Mouse (Mus musculus) spleen, adult 2 months (tissue): ENCODE results near the gene Tmem252. TPM values are rescaled to one million over a fixed set of nuclear protein-coding genes. Genes with fewer than 3 reads are reported as not detected.
A peak's percentile ranks its signal among the peaks of the same experiment; 100 is the strongest.

Source experiments
- DNase-seq, 2 experiments: peaks; one replicate each; pipeline versions ENCODE4 v3.0.0 to v3.0.0-alpha.2; 2012 to 2021; ENCODE audit warnings: low spot score in 2 of 2, low read depth in 1 of 2
- H3K27ac ChIP-seq: fragments of 200-500 bp; 2 replicates; pipeline ENCODE4 v1.5.1; 2012; ENCODE audit warnings: low read length, inconsistent platforms; ENCODE audit not compliant: insufficient read depth
- H3K27me3 ChIP-seq: fragments of 200-500 bp; 2 replicates; pipeline ENCODE4 v1.6.1; 2012; ENCODE audit warnings: mild to moderate bottlenecking, moderate library complexity, low read length, inconsistent platforms; ENCODE audit not compliant: control insufficient read depth, insufficient read depth
- H3K36me3 ChIP-seq: fragments of 200-500 bp; 2 replicates; pipeline ENCODE4 v1.6.1; 2012; ENCODE audit warnings: mild to moderate bottlenecking, low read length, inconsistent platforms; ENCODE audit not compliant: control insufficient read depth, insufficient read depth
- H3K4me1 ChIP-seq: fragments of 200-500 bp; 2 replicates; pipeline ENCODE4 v1.6.1; 2011; ENCODE audit warnings: inconsistent platforms; ENCODE audit not compliant: control insufficient read depth, insufficient read depth, insufficient read length
- H3K4me3 ChIP-seq: fragments of 200-500 bp; 2 replicates; pipeline ENCODE4 v1.5.1; 2011; ENCODE audit warnings: mild to moderate bottlenecking, inconsistent platforms; ENCODE audit not compliant: insufficient read depth, insufficient read length; ENCODE audit errors: extremely low read depth
- CTCF ChIP-seq: fragments of 200-500 bp; IDR thresholded peaks from 2 replicates; pipeline ENCODE4 v1.5.1; 2011; ENCODE audit warnings: mild to moderate bottlenecking, inconsistent platforms; ENCODE audit not compliant: insufficient read depth, insufficient read length, insufficient replicate concordance; ENCODE audit errors: extremely low read depth
- POLR2A ChIP-seq: fragments of 200-500 bp; IDR thresholded peaks from 2 replicates; pipeline ENCODE4 v1.6.1; 2011; ENCODE audit warnings: low read depth, low read length, inconsistent platforms
- WGBS: fragments of 180-500 bp; shearing (Covaris S2); methylation state at CpG from one replicate; pipeline ENCODE4 v1.1.7; 2018; 5-methylcytosine and 5-hydroxymethylcytosine counted together
- polyA plus RNA-seq: library from polyadenylated mRNA; depleted of rRNA; stranded (reverse); fragments of >200 nt; gene quantifications from 2 replicates; pipeline ENCODE4 v1.2.3, GENCODE M21; 2012

The Tmem252 gene
- polyA plus RNA-seq, 1 experiment: 0.05 TPM

DNA sequence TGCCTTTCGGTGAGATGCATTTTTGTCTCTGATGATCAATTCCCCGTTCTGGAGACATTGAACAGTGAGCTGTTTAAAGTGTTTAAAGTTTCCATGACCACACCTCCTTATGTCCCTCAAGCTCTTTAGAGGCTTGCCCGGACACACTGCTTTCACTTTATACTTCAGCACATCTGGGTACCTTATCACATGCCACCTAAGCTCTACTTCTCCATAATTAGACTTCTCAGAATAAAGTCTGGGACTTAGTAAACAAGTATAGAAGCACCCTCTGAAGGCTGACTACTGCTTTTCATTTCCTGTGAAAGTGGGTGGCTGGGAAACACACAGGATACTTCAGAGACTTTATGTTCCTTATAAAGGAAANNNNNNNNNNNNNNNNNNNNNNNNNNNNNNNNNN, 16.8 kb upstream of the Tmem252 start:
- TF ChIP-seq CTCF (no peak), POLR2A (no peak)
- Histone ChIP-seq H3K4me1 (peaks cover 3% of the 10 kb centered on the region; the same call in 1 of the 2 replicates), H3K4me3 (no peak overlapping the region), H3K27me3 (no peaks in the 10 kb centered on the region), H3K36me3 (no peaks in the 10 kb centered on the region), H3K27ac (peak overlapping the region; percentile 82)
- DNase-seq: peak; percentile 12 to 27
- WGBS: 28% methylated on average over 3 of the region's 3 CpGs

DNA sequence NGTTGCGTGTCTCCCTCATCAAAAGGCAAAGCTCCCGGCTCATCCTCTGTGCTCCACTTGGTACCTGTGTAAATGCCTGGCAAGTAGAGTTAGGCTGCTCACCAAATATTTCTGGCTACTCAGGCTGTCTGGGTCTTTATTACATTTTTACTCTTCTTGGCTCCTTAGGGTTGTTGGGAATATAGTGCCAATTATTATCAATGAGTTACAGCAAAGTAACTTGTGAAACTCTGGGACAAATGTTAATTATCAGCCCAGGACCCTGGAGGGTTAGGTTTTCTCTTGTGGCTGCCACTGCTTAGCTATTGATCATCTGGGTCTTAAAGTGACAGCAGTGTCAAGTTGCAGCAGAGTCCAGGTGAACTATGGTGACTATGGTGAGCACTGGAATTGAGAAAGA, 11.5 kb upstream of the Tmem252 start:
- no peak for DNase-seq
- Histone ChIP-seq H3K4me1 (peaks cover 2% of the 10 kb centered on the region; the same call in 1 of the 2 replicates), H3K27me3 (no peaks in the 10 kb centered on the region; the same call in 1 of the 2 replicates), H3K27ac (no peak overlapping the region), H3K36me3 (no peaks in the 10 kb centered on the region), H3K4me3 (no peak overlapping the region)
- WGBS: 95% methylated on average over 2 of the region's 2 CpGs
- TF ChIP-seq CTCF (no peak), POLR2A (no peak)

DNA sequence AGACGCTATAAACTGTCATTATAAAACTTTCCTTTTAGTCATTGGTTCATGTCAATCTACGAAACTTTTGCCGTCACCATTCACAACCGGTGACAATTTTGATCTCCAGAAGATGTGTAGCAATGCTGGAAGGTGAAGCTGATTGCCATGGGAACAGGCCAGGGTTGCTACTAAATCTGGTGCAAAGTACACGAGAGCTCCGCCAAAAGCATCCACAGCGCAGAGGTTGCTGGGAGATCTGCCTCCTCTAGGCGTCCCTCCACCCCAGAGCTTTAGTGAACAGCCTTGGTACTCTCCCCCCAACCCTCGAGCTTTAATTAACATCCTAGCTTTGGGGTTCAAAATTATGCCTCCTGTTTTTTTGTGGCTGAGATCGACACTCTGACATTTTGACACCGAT, 8.0 kb upstream of the Tmem252 start:
- Histone ChIP-seq H3K4me3 (no peak overlapping the region), H3K36me3 (no peaks in the 10 kb centered on the region), H3K27ac (no peak overlapping the region), H3K4me1 (no peaks in the 10 kb centered on the region), H3K27me3 (no peaks in the 10 kb centered on the region; the same call in 1 of the 2 replicates)
- no peak for DNase-seq
- 82% methylated on average over 11 of the region's 11 CpGs for WGBS
- TF ChIP-seq CTCF (no peak), POLR2A (no peak)

DNA sequence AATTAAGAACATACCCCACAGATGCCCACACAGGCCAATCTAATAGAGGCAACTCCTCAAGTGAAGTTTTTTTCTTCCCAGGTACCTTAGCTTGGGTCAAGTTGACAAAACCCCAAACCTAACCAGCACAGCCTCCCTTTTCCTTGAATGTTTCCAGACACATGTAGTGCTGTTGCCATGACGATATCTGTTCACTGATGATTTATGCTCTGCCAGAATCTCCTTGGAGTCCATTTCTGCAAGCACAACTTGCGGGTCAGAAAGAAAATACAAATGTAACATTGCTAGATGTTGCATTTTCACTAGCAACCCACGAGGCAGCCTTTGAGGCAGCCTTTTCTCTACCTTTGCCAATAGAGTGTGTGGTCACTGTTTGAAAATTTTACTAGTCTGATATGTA, 6.3 kb upstream of the Tmem252 start:
- TF ChIP-seq CTCF: no peak
- TF ChIP-seq POLR2A: no peak
- WGBS: 84% methylated on average over 3 of the region's 3 CpGs

DNA sequence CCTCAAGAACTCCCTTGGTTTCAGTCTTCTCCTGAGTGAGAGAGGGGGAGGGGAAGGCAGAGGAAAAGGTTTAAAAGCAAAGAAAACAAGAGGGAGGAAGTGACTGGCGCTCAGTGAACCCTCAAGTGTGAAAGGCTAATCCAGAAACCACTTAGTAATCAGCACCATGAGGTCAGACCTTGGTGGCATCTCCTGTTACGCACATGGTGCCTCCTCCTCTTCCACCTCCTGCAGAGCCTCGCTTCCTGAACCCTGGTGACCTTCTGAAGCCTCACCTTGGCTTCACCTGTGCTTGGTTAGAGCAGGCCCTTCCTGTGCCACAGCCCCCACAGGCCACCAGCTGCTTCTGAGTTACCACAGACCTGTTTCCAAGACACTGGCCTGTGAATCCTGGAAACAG, 2.2 kb upstream of the Tmem252 start:
- Histone ChIP-seq H3K36me3 (no peaks in the 10 kb centered on the region), H3K4me3 (no peak overlapping the region), H3K27me3 (no peaks in the 10 kb centered on the region), H3K4me1 (peaks cover 9% of the 10 kb centered on the region; the same call in 1 of the 2 replicates), H3K27ac (no peak overlapping the region)
- WGBS: 19% methylated on average over 3 of the region's 3 CpGs
- TF ChIP-seq POLR2A: no peak
- TF ChIP-seq CTCF: no peak
- DNase-seq: peak in 1 of 2 experiments; percentile 32

More for the DNA sequence above, 6.3 kb upstream of the Tmem252 start:
- H3K36me3 ChIP-seq: no peaks in the 10 kb centered on the region
- H3K4me1 ChIP-seq: peaks cover 9% of the 10 kb centered on the region; the same call in 1 of the 2 replicates
- no peak for DNase-seq
- no peak overlapping the region for H3K27ac ChIP-seq
- H3K4me3 ChIP-seq: no peak overlapping the region
- H3K27me3 ChIP-seq: no peaks in the 10 kb centered on the region; the same call in 1 of the 2 replicates

DNA sequence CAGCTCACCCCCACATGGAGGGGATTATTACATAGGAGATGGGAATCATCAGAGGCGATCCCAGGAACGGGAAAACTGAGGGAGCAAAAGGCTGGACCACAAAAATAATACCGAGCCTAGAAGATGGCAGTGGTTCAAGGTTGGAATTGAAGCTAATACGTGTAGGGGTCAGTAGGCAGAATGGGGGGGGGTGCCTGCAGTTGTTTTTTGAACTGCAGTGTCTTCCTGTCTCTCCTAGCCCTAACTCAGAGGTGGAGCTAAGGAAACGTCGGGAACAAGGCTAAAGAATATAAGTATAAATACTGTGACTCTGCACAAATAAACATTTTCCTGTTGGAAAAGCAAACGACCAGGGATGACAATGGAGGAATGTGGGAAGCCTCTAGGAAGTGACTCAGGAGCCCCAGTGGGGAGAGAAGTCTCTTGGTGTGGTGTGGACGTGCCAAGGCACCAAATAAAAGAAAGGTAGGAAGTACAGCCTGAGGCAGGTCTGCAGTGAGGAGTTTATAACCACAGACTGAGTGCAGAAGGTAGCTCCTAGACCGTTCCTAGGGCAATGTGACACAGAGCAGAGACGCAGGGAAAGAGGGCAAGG, 1.3 kb upstream of the Tmem252 start:
- no peak overlapping the region for H3K4me3 ChIP-seq
- TF ChIP-seq POLR2A: no peak
- TF ChIP-seq CTCF: no peak
- WGBS: 71% methylated on average over 10 of the region's 10 CpGs
- DNase-seq: no peak
- H3K27ac ChIP-seq: no peak overlapping the region
- H3K4me1 ChIP-seq: peaks cover 9% of the 10 kb centered on the region; the same call in 1 of the 2 replicates
- H3K36me3 ChIP-seq: no peaks in the 10 kb centered on the region
- H3K27me3 ChIP-seq: no peaks in the 10 kb centered on the region

DNA sequence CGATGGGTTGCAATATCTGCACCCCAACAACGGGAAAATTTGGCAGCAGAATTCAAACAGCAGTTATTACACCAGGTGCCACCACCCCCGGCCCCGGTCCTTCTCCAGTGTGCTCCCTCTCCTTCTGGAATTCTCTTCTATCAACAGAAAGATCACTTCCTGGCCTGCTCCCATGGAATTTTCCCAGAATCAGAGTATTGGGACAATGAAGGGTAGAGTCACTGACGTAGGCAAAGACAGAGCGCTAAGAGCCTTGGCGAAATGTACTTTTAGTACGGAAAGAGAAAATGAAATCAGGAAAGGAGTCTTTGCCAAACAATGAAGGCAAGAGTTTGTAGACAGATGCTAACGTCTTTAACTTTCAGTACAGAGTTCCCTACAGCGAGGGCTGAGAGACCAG, 477 bp upstream of the Tmem252 start:
- H3K27ac ChIP-seq: no peak overlapping the region
- 90% methylated on average over 10 of the region's 10 CpGs for WGBS

More for the DNA sequence above, 477 bp upstream of the Tmem252 start:
- no peak for DNase-seq
- H3K36me3 ChIP-seq: no peaks in the 10 kb centered on the region
- TF ChIP-seq CTCF: no peak
- TF ChIP-seq POLR2A: no peak
- no peaks in the 10 kb centered on the region for H3K27me3 ChIP-seq
- H3K4me3 ChIP-seq: no peak overlapping the region
- H3K4me1 ChIP-seq: peaks cover 9% of the 10 kb centered on the region; the same call in 1 of the 2 replicates
